Mouse (Mus musculus): ENCODE results near the gene Zfp771.

Gene Zfp771

DNA sequence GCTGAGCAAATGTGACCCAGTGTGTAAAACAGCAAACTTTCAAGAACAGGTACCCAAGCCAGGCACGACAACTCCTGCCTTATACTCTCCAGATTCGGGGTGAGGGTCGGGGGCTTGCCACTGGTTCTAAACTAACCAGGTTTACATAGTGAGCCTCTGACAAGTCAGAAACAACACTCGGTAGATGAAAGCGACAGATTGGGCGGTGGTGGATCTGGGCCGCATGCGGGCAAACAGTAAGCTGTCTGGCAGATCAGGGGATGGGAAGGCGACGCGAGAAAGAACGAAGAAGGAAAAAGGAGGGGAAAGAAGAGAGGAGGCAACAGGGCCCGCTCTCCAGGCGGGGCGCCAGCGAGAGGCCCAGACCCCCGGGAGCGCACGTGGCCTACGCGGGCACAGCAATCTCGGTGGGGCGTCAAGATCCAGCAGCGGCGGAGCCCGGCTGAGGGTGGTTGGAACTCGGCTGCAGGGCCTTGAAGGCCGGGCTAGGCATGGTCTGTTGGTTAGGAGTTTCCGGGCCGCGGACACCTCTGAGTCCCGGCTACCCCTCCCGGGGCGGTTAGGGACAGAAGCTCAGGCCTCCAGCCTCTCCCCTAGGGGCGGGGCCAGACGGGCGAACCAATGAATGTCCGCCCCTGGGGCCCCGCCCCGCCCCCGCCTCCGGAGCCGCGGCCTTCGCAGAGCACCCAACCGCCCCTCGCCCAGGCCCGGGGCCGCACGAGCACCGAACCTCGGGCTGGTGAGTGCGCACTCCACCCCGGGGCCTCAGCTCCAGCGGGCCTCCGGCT is at the start of gene Zfp771:
Gene Zfp771 (plus strand): TSS at position 405 of the 788 bp plus-strand sequence.
- peak; percentile 91 for DNase-seq (ENCODE audit: low read depth, low spot score)
- Histone ChIP-seq H3K27me3 (ENCODE audit: control insufficient read depth, insufficient read depth, low read length, poor library complexity, severe bottlenecking) (no peaks in the 10 kb centered on the region), H3K36me3 (ENCODE audit: control insufficient read depth, insufficient read depth, low read length, poor library complexity, severe bottlenecking) (0 out of 2 replicates have a peak, but pooled peaks cover 2% of the 10 kb centered on the region)

DNA sequence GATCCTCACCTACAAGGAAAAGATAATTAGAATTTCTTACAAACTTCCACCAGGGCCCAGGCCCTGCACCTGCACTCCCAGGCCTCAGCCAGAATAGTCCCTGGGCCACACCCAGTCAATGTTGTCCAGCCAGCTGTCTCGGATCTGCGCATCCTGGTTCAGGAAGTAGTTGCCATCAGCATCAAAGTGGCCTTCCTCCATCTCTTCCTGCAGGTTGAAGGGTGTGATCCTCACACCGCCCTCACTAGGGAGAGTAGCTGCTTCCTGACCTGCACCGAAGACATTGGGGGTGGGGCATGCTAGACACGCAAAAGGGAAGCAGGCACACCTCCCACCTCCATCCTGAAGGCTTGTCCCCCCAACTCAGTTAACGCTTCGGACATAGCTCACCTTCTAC is 49.4 kb upstream of the Zfp771 start:
- no peaks in the 10 kb centered on the region for H3K27me3 ChIP-seq (ENCODE audit: control insufficient read depth, insufficient read depth, low read length, poor library complexity, severe bottlenecking)
- no peak for DNase-seq (ENCODE audit: low read depth, low spot score)
- H3K36me3 ChIP-seq (ENCODE audit: control insufficient read depth, insufficient read depth, low read length, poor library complexity, severe bottlenecking), result peaks cover 16% of the 10 kb centered on the region

DNA sequence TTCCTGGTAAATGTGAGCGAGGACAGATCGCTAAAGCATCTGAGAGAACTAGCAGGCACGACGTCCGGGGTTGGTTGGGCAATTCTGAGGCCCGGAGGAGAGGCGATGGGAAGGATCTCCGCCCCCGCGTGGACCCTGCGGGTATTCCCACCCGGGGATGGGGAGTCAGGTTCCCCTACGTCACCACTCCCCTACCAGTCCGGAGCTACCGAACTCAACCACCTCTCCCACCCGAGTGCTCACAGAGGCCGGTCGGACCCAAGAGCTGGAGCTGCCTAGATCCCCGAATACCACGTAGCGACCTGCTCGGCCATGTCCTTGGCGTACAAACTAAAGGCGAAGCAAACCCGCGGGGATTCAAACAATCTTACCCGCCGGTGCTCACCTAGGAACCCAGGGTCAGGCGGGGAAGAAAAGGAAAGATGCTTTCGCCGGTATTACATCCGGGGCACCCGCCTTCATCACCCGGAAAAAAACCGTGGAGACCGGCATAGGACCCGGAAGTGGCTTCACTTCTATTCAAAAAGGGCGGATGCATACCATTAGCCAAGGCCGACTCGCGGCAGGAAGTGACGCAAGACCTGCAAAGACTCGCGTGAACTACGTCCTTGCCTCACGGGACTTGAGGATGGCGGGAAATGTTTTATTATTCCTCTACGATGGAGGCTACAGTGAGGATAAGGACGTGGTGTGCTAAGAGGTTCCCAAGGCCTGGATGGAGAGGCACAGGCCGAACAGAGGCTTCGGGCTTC is 48.4 kb upstream of the Zfp771 start, which contains the start of gene Cd2bp2:
Gene Cd2bp2 (minus strand): TSS at position 507 of the 752 bp plus-strand sequence.
- peak; percentile 97 for DNase-seq (ENCODE audit: low read depth, low spot score)
- peaks cover 18% of the 10 kb centered on the region for H3K36me3 ChIP-seq (ENCODE audit: control insufficient read depth, insufficient read depth, low read length, poor library complexity, severe bottlenecking)
- H3K27me3 ChIP-seq (ENCODE audit: control insufficient read depth, insufficient read depth, low read length, poor library complexity, severe bottlenecking), result no peaks in the 10 kb centered on the region

DNA sequence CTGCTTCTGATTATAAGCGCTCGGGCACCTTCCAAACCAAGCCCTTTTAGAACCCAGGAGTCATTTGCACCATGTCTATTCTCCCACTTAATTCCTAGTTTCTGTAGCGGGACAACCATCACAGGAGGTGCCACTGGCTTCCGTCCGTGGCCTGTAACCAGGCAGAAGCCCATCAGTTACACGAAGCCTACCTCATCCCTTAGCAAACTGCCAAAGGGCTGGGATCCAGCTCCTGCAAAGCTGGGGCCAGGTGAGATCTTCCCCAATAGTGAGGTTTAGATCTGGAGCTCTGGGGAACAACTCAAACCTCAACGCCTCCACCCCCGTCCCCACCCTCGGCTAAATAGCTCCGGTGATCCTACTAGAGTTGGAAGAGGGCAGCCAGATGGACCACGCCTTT is 47.6 kb upstream of the Zfp771 start:
- no peak for DNase-seq (ENCODE audit: low read depth, low spot score)
- Histone ChIP-seq H3K36me3 (ENCODE audit: control insufficient read depth, insufficient read depth, low read length, poor library complexity, severe bottlenecking) (peaks cover 20% of the 10 kb centered on the region), H3K27me3 (ENCODE audit: control insufficient read depth, insufficient read depth, low read length, poor library complexity, severe bottlenecking) (no peaks in the 10 kb centered on the region)

DNA sequence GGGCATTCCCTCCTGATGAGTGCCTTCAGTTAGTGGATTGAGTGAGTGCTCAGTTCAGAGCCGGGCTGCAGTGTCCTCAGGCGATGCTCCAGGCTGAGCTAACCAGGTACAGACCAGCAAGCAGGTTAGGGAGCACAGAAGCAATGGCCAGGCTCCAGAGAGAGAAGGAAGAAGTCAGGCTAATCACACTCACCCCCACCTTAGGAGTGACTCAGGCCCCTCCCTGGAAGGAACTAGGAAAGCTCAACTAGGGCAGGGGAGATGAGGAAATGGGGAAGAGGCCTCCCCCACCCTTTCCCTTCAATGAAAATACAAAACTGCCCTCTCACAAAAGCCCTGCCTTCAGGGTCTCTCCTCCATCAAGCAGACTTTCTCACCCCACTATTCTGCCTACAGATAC is 37.5 kb upstream of the Zfp771 start:
- peaks cover 4% of the 10 kb centered on the region for H3K36me3 ChIP-seq (ENCODE audit: control insufficient read depth, insufficient read depth, low read length, poor library complexity, severe bottlenecking)
- no peak for DNase-seq (ENCODE audit: low read depth, low spot score)

DNA sequence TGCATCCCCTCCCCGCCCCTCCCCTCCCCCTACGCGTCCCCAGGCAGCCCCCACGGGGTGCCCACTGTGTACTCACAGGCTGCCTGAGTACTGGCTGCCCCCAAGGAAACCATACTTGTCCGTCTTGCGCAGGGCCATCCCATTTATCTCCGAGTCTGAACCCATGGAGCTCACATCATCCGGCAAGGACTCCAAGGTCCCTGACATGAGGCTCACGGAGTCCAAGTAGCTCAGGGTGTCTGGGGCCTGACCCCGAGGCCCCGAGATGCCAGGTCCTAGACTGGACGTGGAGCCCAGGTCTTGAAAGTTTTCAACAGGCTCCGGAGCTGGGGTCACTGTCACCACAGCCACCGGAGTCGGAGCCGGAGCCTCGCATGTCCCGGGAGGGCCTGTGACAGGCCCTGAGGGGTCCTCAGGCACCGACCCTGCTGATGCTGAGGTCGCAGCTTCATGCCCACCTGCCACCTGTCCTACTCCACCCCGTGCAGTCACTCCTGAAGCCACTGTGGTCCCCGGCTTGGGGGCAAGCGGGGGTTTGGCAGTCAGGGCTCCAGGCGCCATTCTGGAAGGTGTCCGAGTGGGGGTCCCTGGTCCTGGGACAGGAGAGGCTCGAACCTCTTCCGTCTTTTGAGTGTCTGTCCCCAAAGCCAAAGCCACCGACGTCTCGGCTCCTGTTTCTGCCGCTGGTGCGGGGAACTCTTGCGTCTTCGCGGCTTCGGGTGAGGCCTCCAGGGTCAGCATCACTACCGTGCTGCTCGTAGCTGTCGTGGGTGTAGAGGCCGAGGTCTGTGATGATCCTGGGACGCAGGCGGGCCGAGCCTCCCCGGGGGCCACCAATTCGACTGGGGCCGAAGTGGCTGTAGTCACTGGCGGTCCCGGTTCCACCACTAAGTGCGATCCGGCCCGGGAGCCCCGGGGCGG is 36.4 kb upstream of the Zfp771 start:
- Histone ChIP-seq H3K27me3 (ENCODE audit: control insufficient read depth, insufficient read depth, low read length, poor library complexity, severe bottlenecking) (no peaks in the 10 kb centered on the region), H3K36me3 (ENCODE audit: control insufficient read depth, insufficient read depth, low read length, poor library complexity, severe bottlenecking) (peaks cover 4% of the 10 kb centered on the region)
- peak; percentile 45 for DNase-seq (ENCODE audit: low read depth, low spot score)

More for the DNA sequence above, 37.5 kb upstream of the Zfp771 start:
- no peaks in the 10 kb centered on the region for H3K27me3 ChIP-seq (ENCODE audit: control insufficient read depth, insufficient read depth, low read length, poor library complexity, severe bottlenecking)

DNA sequence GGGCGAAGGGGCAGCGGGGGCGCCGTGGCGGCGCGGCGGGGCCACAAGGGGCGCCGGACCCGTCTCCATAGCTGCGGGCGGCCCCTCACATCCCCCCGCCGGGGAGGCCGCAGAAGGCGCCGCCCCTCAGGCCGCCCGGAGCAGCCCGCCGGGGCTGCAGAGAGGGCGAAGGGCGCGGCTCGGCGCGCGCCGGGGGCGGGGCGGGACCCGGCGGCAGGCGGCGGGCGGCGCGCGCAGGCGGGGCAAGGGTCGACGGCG is 35.9 kb upstream of the Zfp771 start, which contains the start of gene Tbc1d10b:
Gene Tbc1d10b (minus strand): TSS at position 174 of the 258 bp plus-strand sequence.
- DNase-seq (ENCODE audit: low read depth, low spot score), result no peak
- H3K27me3 ChIP-seq (ENCODE audit: control insufficient read depth, insufficient read depth, low read length, poor library complexity, severe bottlenecking), result no peaks in the 10 kb centered on the region
- peaks cover under 1% of the 10 kb centered on the region for H3K36me3 ChIP-seq (ENCODE audit: control insufficient read depth, insufficient read depth, low read length, poor library complexity, severe bottlenecking)

DNA sequence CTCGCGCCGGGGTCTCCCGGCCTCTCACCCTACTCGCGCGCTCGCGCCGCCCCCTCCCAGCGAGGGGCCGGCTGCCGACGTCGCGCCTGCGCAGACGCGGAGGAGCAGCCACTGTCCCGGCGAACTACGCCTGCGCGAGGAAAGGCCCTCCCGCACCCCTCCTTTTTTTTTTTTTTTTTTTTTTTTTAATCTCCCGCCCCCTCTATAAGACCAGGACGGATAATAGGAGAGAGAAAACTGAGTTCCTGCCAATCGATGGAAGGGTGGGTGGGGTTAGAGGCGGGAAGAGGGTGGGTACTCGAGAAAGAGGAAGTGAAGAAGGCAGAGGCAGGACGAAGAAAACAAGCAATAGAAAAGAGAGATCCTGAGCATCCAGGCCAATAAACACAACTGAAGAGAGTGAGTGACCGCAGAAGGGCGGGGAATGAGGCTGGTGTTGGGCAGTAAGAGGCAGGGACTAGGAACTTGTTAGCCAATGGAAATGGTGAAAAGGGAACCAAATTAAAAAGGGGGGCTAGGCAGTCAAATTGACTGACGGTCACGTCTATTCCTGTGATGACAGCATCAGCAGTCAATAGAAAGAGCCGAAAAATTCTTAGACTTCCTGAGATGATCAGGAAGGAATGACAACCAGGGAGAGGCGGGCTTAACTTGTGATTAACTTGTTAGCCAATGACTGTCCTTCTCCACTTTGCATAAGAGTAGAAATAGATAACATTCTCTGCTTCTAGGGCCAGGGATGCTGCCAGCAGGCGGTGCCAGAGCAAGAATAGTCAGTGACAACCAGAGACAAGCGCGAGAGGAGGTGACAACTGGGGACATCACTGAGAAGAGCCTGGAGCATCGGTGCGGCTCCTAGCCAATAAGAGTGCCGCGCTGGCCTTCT is 35.3 kb upstream of the Zfp771 start, which contains the start of gene Mylpf:
Gene Mylpf (plus strand): TSS at position 338 of the 886 bp plus-strand sequence.
- peak; percentile 99 for DNase-seq (ENCODE audit: low read depth, low spot score)
- no peaks in the 10 kb centered on the region; the same call in 1 of the 2 replicates for H3K36me3 ChIP-seq (ENCODE audit: control insufficient read depth, insufficient read depth, low read length, poor library complexity, severe bottlenecking)

DNA sequence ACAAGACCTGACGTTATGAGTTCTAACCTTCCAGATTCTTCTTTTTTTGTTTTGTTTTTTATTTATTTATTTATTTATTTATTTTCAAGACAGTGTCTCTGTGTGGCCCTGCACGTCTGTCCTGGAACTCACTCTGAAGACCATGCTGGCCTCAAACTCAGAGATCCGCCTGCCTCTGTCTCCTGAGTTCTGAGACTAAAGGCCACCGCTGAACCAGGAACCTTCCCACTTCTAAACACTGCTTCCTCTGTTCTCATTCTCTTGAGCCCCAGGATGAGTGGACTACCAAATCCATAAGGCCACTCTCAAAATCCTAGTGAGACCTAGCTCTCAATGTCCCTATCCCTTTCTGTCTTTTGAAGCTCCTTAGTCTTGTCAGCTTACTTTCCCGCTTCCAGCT is 34.2 kb upstream of the Zfp771 start:
- no peaks in the 10 kb centered on the region; the same call in 1 of the 2 replicates for H3K36me3 ChIP-seq (ENCODE audit: control insufficient read depth, insufficient read depth, low read length, poor library complexity, severe bottlenecking)
- H3K27me3 ChIP-seq (ENCODE audit: control insufficient read depth, insufficient read depth, low read length, poor library complexity, severe bottlenecking), result no peaks in the 10 kb centered on the region
- DNase-seq (ENCODE audit: low read depth, low spot score), result no peak

More for the DNA sequence above, 35.3 kb upstream of the Zfp771 start, which contains the start of gene Mylpf:
- no peaks in the 10 kb centered on the region for H3K27me3 ChIP-seq (ENCODE audit: control insufficient read depth, insufficient read depth, low read length, poor library complexity, severe bottlenecking)

DNA sequence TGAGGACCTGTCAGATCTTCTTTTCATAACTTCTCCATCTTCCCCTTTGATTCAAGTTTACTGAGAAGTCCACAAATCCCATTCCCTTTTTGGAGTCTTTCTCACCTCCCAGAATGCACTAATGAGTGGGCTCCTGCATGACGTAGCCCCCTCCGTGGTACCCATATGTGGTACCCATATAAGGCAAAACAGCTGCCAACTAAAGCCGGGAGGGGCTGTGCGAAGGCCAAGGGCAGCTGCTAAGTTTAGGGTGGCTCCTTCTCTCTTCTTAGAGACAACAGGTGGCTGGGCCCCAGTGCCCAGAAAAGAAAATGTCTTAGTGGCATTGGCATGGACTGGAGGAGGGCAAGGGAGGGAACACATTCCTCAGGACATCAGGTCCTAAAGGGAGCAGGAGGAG is 33.8 kb upstream of the Zfp771 start:
- DNase-seq (ENCODE audit: low read depth, low spot score), result no peak
- H3K27me3 ChIP-seq (ENCODE audit: control insufficient read depth, insufficient read depth, low read length, poor library complexity, severe bottlenecking), result no peaks in the 10 kb centered on the region
- no peaks in the 10 kb centered on the region; the same call in 1 of the 2 replicates for H3K36me3 ChIP-seq (ENCODE audit: control insufficient read depth, insufficient read depth, low read length, poor library complexity, severe bottlenecking)

DNA sequence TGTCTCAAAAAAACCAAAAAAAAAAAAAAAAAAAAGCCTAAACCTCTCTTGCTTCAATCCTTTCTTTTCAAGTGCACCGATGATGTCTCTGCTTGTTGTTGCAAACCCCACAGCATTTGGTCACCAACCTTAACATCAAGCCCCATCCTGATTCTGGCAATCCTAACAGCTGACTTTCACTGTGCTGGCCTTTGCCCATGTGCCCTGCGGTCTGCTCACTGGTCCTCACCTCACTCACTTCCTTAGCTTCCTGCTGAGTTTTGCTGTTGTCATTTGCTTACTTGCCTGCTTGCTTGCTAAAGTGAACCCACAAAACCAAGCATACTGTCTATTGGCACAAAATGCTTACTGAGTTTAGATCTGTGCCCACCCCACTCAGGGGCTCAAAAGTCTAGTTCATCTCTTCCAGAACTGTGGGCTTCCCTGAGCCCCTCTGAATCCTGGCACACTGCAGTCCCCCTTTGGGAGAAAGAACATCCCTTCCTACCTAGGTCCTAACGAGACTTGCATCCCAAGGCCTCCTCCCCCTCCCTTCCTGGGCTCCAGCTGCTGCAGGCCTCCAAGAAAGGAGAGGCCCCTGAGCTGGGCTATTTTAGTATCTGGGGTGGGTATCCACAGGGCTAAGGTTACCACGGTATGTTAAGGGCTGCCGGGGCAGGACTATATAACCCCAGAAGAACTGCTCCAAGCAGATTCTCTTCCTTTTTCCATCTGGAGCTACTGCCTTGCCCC is 32.9 kb upstream of the Zfp771 start:
- DNase-seq (ENCODE audit: low read depth, low spot score), result peak; percentile 25
- no peaks in the 10 kb centered on the region; the same call in 1 of the 2 replicates for H3K36me3 ChIP-seq (ENCODE audit: control insufficient read depth, insufficient read depth, low read length, poor library complexity, severe bottlenecking)
- H3K27me3 ChIP-seq (ENCODE audit: control insufficient read depth, insufficient read depth, low read length, poor library complexity, severe bottlenecking), result no peaks in the 10 kb centered on the region

DNA sequence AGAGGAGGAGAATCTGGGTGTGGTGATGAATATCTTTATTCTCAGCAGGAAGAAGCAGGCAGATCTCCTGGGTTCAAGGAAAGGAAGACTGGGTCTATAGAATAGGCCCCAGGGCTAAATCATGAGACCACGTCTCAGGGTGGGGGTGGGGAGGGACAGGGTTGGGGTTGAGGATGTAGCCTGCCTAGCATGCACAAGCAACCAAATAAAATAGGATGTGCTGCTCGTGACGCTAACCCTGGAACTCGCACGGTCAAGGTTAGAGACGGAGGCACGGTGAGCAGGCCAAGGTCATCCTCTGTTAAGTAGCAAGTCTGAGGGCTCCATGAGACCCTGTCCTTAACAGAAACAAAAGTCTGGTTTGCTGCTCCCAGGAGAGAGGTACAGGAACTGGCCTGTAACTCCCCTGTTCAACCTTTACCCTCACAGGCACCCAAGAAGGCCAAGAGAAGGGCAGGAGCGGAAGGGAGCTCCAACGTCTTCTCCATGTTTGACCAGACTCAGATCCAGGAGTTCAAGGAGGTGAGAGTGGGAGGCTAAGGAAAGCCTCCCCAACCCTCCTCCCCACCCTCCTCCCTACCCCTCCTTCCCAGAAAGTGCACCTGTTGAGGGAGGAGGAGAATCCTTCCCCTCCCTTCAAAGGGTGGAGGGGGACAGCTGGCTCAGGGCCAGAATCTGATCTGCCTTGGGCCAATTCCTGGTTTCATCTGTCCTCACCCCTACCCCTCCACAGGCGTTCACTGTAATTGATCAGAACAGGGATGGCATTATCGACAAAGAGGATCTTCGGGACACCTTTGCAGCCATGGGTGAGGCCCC is 31.4 kb upstream of the Zfp771 start:
- DNase-seq (ENCODE audit: low read depth, low spot score), result no peak

More for the DNA sequence above, 31.4 kb upstream of the Zfp771 start:
- H3K36me3 ChIP-seq (ENCODE audit: control insufficient read depth, insufficient read depth, low read length, poor library complexity, severe bottlenecking), result no peaks in the 10 kb centered on the region; the same call in 1 of the 2 replicates
- no peaks in the 10 kb centered on the region for H3K27me3 ChIP-seq (ENCODE audit: control insufficient read depth, insufficient read depth, low read length, poor library complexity, severe bottlenecking)

Measured in splenic B cell, adult 2 months (primary cell).